Mouse (Mus musculus) kidney, adult 2 months (tissue): ENCODE measurements at regions not wholly inside any gene's neighbourhood (a gene's known extent, or its start where the extent isn't known, plus 50 kb on each side); places are given as distances from the start of the nearest gene placed in this dataset.

Experiments
- DNase-seq: peaks from one replicate; pipeline ENCODE4 v3.0.0; 2021
- H3K27ac ChIP-seq: fragments of 200-500 bp; 2 replicates; pipeline ENCODE4 v1.5.1; 2012; ENCODE audit warnings: low read depth, low read length, control low read depth, inconsistent platforms; ENCODE audit not compliant: insufficient read depth
- H3K27me3 ChIP-seq: fragments of 200-500 bp; replicated peaks from 2 replicates; pipeline ENCODE4 v1.6.1; 2012; ENCODE audit warnings: mild to moderate bottlenecking, moderate library complexity, low read length, inconsistent platforms; ENCODE audit not compliant: control insufficient read depth, insufficient read depth
- H3K36me3 ChIP-seq: fragments of 200-500 bp; 2 replicates; pipeline ENCODE4 v1.6.1; 2012; ENCODE audit warnings: mild to moderate bottlenecking, moderate library complexity, low read length, inconsistent platforms; ENCODE audit not compliant: control insufficient read depth, insufficient read depth
- H3K4me1 ChIP-seq: fragments of 200-500 bp; 2 replicates; pipeline ENCODE4 v1.6.1; 2011; ENCODE audit warnings: low read length; ENCODE audit not compliant: control insufficient read depth, insufficient read depth
- H3K4me3 ChIP-seq: fragments of 200-500 bp; 2 replicates; pipeline ENCODE4 v1.5.1; 2011; ENCODE audit warnings: mild to moderate bottlenecking, low read depth, low read length, control low read depth; ENCODE audit not compliant: insufficient read depth
- CTCF ChIP-seq: fragments of 200-500 bp; conservative IDR thresholded peaks from 2 replicates; pipeline ENCODE4 v1.5.1; 2011; ENCODE audit warnings: low read depth, mild to moderate bottlenecking, control low read depth, low read length, moderate library complexity, mixed read lengths; ENCODE audit not compliant: insufficient read depth, insufficient read length
- POLR2A ChIP-seq: fragments of 200-500 bp; IDR thresholded peaks from one replicate; pipeline ENCODE4 v1.6.1; 2011; ENCODE audit warnings: low read depth, low read length, control low read depth
- WGBS: fragments of 180-500 bp; shearing (Covaris S2); methylation state at CpG from one replicate; pipeline ENCODE4 v1.1.7; 2018; 5-methylcytosine and 5-hydroxymethylcytosine counted together

DNA sequence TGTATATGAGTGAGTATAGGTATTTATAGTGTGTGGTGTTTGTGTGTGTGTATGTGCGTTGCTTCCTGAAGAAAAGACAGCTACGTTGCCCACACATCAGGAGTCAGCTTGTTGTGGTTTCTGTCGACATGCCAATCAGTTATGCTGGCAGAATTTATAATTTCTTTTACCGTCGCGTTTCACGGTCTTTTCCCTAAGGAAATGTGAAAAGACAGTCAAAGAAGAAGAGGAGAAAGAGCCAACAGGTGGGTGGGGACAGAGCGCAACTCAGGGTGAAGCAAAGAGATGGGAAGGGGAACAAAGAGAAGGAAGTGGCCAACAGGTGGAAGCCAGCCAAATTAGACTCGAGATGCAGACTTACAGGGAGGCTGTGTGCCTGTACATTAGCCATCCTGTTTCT, 204.2 kb downstream of the Rpap3 start:
- 78% methylated on average over 9 of the region's 9 CpGs for WGBS
- TF ChIP-seq CTCF: no peak
- TF ChIP-seq POLR2A: no peak
- DNase-seq: no peak

DNA sequence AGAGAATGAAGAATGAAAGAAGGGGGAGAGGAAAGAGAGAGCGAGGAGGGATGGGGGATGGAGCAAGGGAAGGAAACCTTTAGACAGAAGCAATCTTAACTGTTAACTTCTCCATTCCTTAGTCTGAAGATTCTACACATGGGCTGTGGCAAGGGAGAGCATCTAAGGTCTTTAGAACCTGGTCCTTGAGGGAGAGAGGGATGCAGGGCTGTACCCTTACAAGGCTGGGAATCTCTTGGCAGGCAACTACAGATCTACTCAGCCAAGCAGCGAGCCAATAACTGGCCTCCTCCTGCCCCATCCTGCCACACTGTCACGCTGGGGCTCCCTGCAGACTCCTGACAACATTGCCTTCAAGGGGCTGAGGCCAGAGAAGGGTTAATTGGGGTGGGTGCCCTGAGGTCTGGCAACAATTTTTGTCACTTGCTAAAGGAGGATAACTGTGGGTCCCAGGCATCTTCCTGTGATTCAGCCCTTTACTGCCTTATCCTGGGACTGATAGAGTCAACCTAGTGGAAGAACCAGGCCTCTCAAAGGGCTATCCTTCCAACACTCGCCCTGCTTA, 205.7 kb downstream of the Rpap3 start:
- TF ChIP-seq POLR2A (no peak), CTCF (no peak)
- Histone ChIP-seq H3K4me3 (no peak overlapping the region), H3K4me1 (no peaks in the 10 kb centered on the region), H3K27ac (no peak overlapping the region), H3K27me3 (no peaks in the 10 kb centered on the region), H3K36me3 (no peaks in the 10 kb centered on the region)
- no peak for DNase-seq
- WGBS: 93% methylated on average over 4 of the region's 4 CpGs

More for the DNA sequence above, 204.2 kb downstream of the Rpap3 start:
- Histone ChIP-seq H3K36me3 (no peaks in the 10 kb centered on the region), H3K4me3 (no peak overlapping the region), H3K4me1 (no peaks in the 10 kb centered on the region), H3K27ac (no peak overlapping the region), H3K27me3 (no peaks in the 10 kb centered on the region)

- no peaks in the 10 kb centered on the region for H3K27me3 ChIP-seq
- no peak overlapping the region for H3K27ac ChIP-seq
- DNase-seq: no peak
- no peaks in the 10 kb centered on the region for H3K36me3 ChIP-seq
- no peak overlapping the region for H3K4me3 ChIP-seq
- H3K4me1 ChIP-seq: no peaks in the 10 kb centered on the region
- WGBS: 76% methylated on average over 5 of the region's 5 CpGs
- no peak for TF ChIP-seq POLR2A
- no peak for TF ChIP-seq CTCF
Measured at GRCm38 (mm10) chr15:97499240-97499639, 206.4 kb downstream of the Rpap3 start.

DNA sequence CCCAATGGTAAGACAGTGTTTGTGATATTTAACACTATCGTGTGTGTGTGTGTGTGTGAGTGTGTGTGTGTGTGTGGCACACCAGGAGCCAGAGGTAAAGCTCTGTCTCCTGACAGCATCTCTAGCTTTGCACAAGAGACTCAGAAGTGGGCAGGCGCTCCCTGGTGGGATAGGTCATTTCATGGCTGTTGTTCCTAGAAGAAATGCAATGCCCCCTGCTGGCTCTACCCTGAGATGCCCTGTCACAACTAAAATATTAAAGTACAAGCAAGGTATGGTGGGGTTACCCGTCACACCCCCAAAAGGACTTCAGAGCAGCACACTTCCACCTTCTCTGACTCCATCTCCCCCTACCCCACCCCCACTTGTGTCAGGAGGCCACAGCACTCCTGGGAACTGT, 207.2 kb downstream of the Rpap3 start:
- TF ChIP-seq CTCF (0 out of 2 replicates have a peak, but pooled peaks have one; percentile 30), POLR2A (no peak)
- peak; percentile 6 for DNase-seq
- Histone ChIP-seq H3K4me1 (no peaks in the 10 kb centered on the region), H3K36me3 (no peaks in the 10 kb centered on the region), H3K4me3 (no peak overlapping the region), H3K27ac (no peak overlapping the region), H3K27me3 (no peaks in the 10 kb centered on the region)
- WGBS: 93% methylated on average over 3 of the region's 3 CpGs

GRCm38 (mm10) chr15:97496026-97496425, 209.6 kb downstream of the Rpap3 start:
- no peak for TF ChIP-seq POLR2A
- TF ChIP-seq CTCF: no peak
- WGBS: 91% methylated on average over 3 of the region's 3 CpGs
- H3K36me3 ChIP-seq: no peaks in the 10 kb centered on the region

DNA sequence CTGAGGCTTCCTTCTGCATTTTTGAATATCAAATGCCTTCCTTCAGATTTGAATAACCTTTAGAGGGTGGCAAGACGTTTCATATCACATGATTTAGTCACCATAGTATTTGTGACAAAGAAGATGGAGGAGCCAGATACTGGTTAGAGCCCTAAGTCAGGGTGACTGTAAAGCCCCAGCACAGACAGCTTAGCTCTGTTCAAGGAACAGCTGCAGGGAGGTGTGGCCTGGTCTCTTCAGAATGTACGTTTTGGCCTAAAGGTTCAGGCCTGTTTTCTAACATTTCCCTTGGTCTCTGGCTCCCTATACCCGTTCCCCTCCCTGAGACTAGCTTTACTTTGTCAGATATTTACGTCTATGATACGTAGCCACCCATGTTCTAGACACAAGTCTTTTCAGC, 212.3 kb downstream of the Rpap3 start:
- DNase-seq: no peak
- Histone ChIP-seq H3K27ac (no peak overlapping the region), H3K4me3 (no peak overlapping the region), H3K36me3 (no peaks in the 10 kb centered on the region), H3K27me3 (no peaks in the 10 kb centered on the region), H3K4me1 (no peaks in the 10 kb centered on the region)
- TF ChIP-seq POLR2A: no peak
- no peak for TF ChIP-seq CTCF
- WGBS: 79% methylated on average over 5 of the region's 5 CpGs

More at GRCm38 (mm10) chr15:97496026-97496425, 209.6 kb downstream of the Rpap3 start:
- no peak overlapping the region for H3K27ac ChIP-seq
- no peaks in the 10 kb centered on the region for H3K4me1 ChIP-seq
- no peaks in the 10 kb centered on the region for H3K27me3 ChIP-seq
- no peak for DNase-seq
- H3K4me3 ChIP-seq: no peak overlapping the region

- no peaks in the 10 kb centered on the region for H3K4me1 ChIP-seq
- no peak for DNase-seq
- 86% methylated on average over 7 of the region's 7 CpGs for WGBS
- no peaks in the 10 kb centered on the region for H3K36me3 ChIP-seq
- TF ChIP-seq CTCF: no peak
- TF ChIP-seq POLR2A: no peak
- H3K4me3 ChIP-seq: no peak overlapping the region
- no peak overlapping the region for H3K27ac ChIP-seq
- H3K27me3 ChIP-seq: no peaks in the 10 kb centered on the region
Measured at GRCm38 (mm10) chr15:97491796-97492195, 213.8 kb downstream of the Rpap3 start.
